Mouse (Mus musculus) embryonic facial prominence, embryonic 11.5 days (tissue): Measurements from ENCODE around the gene Kif28. TPM values are rescaled to one million over a fixed set of nuclear protein-coding genes. Genes with fewer than 3 reads are reported as not detected.
"Not testable (repeated sequence)": the region's sequence is repeated elsewhere in the genome, so short reads cannot be mapped to it uniquely, and the experiment has no call there.

Experiments used
- ATAC-seq: fragments of 200-750 bp; cut with Nextera tagmentation; replicated peaks from 2 replicates; pipeline ENCODE4 v1.8.0; 2017; ENCODE audit warnings: low read depth; ENCODE audit not compliant: insufficient number of reproducible peaks, low FRiP score, low TSS enrichment
- DNase-seq: peaks from one replicate; pipeline ENCODE4 v3.0.0-alpha.2; 2015; ENCODE audit warnings: low spot score
- H3K27ac ChIP-seq: fragments of 300-500 bp; sonication (generic); replicated peaks from 2 replicates; pipeline ENCODE4 v1.5.1; 2014; ENCODE audit warnings: mild to moderate bottlenecking, low read depth, low read length, control low read depth
- H3K27me3 ChIP-seq: fragments of 300-500 bp; sonication (generic); 2 replicates; pipeline ENCODE4 v1.6.1; 2014; ENCODE audit warnings: mild to moderate bottlenecking, low read length, moderate library complexity, mixed read lengths; ENCODE audit not compliant: control insufficient read depth, insufficient read depth
- H3K36me3 ChIP-seq: fragments of 300-500 bp; sonication (generic); replicated peaks from 2 replicates; pipeline ENCODE4 v1.6.1; 2014; ENCODE audit warnings: low read depth, mild to moderate bottlenecking, low read length, moderate library complexity, mixed read lengths; ENCODE audit not compliant: control insufficient read depth, insufficient read depth
- H3K4me1 ChIP-seq: fragments of 300-500 bp; sonication (generic); 2 replicates; pipeline ENCODE4 v1.6.1; 2014; ENCODE audit warnings: low read length, mixed read lengths; ENCODE audit not compliant: control insufficient read depth, insufficient read depth
- H3K4me2 ChIP-seq: fragments of 300-500 bp; sonication (generic); 2 replicates; pipeline ENCODE4 v1.6.1; 2014; ENCODE audit warnings: low read depth, mild to moderate bottlenecking, control low read depth, low read length, moderate library complexity
- H3K4me3 ChIP-seq: fragments of 300-500 bp; sonication (generic); 2 replicates; pipeline ENCODE4 v1.5.1; 2014; ENCODE audit warnings: low read depth, low read length, control low read depth
- H3K9ac ChIP-seq: fragments of 300-500 bp; sonication (generic); replicated peaks from 2 replicates; pipeline ENCODE4 v1.6.1; 2014; ENCODE audit warnings: mild to moderate bottlenecking, control low read depth, low read length
- H3K9me3 ChIP-seq: fragments of 300-500 bp; sonication (generic); replicated peaks from 2 replicates; pipeline ENCODE4 v1.6.1; 2016; ENCODE audit warnings: mild to moderate bottlenecking, low read length, inconsistent platforms, mixed read lengths; ENCODE audit not compliant: control insufficient read depth
- WGBS: fragments of 180-500 bp; shearing (Covaris S2); extraction: QIAGEN DNeasy Blood & Tissue Kit; methylation state at CpG from one replicate; pipeline ENCODE4 v1.1.7; 2014; 5-methylcytosine and 5-hydroxymethylcytosine counted together
- polyA plus RNA-seq: library from polyadenylated mRNA; unstranded; fragments of >200 nt; fragmentation: Nextera tagmentation; extraction: Ambion mirVana; gene quantifications from 2 replicates; pipeline ENCODE4 v1.2.1, GENCODE M21; 2014

Kif28 gene
- polyA plus RNA-seq, 1 experiment from 2014 or later = not detected

DNA sequence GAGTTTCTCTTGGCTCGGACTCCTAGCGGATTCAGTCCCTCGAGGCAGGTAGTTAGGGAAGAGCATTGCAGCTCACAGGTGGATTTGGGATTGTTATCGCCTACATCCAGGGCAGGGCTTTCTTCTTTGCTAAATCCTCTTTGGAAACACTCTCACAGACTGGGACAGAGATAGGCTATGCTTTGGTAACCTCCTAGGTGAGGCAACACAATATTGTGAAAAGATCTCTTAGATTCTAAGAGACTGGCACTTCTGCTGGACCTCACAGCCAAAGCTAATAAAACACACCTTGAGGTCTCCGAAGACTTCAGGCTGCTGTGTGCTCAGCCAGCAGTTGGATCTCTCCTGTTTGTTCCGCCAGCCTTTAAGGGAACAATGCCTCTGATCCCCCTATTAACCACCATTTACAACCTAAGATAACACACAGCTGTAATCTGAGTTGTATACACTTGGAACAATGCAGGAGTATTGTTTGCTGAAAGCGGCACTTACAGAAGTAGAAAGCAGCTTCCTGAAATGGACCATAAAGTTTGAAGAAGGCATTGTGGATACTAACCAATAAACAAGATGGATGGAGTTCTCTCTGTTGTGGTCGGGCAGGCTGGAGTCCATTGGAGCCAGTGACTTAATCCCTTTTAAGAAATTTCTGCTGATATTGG is 22.1 kb downstream of the Kif28 start:
- Histone ChIP-seq H3K4me2 (no peak overlapping the region), H3K27me3 (no peaks in the 10 kb centered on the region), H3K36me3 (no peaks in the 10 kb centered on the region), H3K9me3 (no peaks in the 10 kb centered on the region), H3K4me1 (no peaks in the 10 kb centered on the region), H3K9ac (no peak overlapping the region), H3K27ac (no peak overlapping the region), H3K4me3 (no peak overlapping the region)
- DNase-seq = no peak
- ATAC-seq = no peak
- 77% methylated on average over 8 of the region's 8 CpGs for WGBS

DNA sequence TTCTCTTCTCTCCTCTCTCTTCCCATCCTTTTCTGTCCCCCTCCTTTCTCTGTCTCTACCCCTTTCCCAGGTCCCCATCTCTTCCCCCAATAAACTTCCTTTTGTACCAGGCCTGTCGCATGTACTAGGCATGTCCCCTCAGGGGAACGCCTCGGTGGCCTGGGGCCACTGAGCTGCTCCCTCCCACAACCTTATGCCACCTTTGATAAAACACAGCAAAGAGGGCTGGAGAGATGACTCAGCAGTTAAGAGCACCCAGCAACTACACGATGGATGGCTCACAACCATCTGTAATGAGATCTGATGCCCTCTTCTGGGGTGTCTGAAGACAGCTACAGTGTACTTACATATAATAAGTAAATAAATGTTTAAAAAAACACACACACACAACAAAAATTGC is 29.3 kb downstream of the Kif28 start:
- Histone ChIP-seq H3K27ac (no peak overlapping the region), H3K9ac (no peak overlapping the region), H3K4me3 (no peak overlapping the region), H3K27me3 (no peaks in the 10 kb centered on the region), H3K9me3 (no peaks in the 10 kb centered on the region), H3K4me2 (no peak overlapping the region), H3K4me1 (no peaks in the 10 kb centered on the region), H3K36me3 (no peaks in the 10 kb centered on the region)
- ATAC-seq (no peak), DNase-seq (no peak)
- WGBS = 97% methylated on average over 4 of the region's 4 CpGs

DNA sequence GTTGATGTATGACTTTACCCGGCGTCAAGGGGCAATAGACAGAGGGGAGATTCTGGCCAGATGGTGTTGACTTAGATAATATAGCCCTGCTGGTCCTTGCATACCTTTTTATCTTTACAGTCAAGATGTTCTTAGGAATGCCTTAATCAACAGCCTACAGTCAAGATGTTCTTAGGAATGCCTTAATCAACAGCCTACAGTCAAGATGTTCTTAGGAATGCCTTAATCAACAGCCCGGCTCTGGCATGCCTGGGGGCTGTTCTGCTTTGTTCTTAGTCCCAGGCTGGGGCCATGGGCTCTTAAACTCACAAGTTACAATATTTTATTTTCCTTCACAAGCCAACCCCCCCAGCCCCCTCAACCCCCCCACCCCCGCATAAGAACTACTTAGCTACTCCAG is 29.8 kb downstream of the Kif28 start:
- DNase-seq, H3K4me3 ChIP-seq, H3K9me3 ChIP-seq, ATAC-seq, H3K27me3 ChIP-seq, H3K36me3 ChIP-seq, H3K4me1 ChIP-seq, H3K9ac ChIP-seq, H3K27ac ChIP-seq, H3K4me2 ChIP-seq: not testable (repeated sequence)
- 91% methylated on average over 4 of the region's 4 CpGs for whole genome bisulfite sequencing

DNA sequence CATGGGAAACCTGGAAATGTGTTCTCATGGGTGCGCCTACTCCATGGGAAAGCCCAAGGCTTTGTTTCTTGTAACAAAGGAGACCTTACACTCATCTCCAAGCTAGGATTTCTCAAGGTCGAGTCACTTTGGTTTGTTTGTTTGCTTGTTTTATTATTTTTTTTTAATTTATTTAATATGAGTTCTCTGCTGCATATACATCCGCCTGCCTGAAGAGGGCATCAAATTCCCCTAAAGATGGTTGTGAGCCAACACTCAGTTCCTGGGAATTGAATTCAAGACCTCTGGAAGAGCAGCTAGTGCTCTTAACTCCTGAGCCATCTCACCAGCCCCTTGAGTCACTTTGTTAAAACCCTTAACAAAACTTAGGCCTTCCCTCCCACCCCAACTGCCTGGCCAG is 31.7 kb downstream of the Kif28 start:
- no peak overlapping the region for H3K27ac ChIP-seq
- no peaks in the 10 kb centered on the region for H3K27me3 ChIP-seq
- 93% methylated on average over 3 of the region's 3 CpGs for WGBS
- no peaks in the 10 kb centered on the region for H3K9me3 ChIP-seq
- DNase-seq = no peak
- no peak for ATAC-seq
- H3K4me1 ChIP-seq = no peaks in the 10 kb centered on the region
- H3K36me3 ChIP-seq = no peaks in the 10 kb centered on the region
- no peak overlapping the region for H3K9ac ChIP-seq
- H3K4me2 ChIP-seq = no peak overlapping the region
- no peak overlapping the region for H3K4me3 ChIP-seq

DNA sequence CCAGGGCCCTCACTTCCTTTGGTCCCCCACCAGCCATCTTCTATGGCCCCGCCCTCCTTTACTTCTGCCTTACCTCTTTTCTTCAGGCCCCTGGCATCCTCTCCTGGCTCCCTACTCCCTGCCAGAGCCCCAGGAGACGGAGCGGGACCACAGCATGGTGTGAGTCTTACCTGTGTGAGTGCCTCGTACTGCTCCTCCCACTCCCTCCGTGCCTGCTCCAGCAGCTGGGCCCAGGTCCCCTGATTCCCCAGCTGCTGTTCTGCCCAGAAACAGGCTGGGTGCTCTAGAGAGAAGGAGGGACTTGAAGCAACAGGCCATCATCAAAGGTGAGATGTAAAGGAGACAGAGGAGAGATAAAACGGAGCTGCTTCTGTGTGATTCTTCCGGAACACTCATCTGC is 32.4 kb downstream of the Kif28 start:
- Histone ChIP-seq H3K9ac (no peak overlapping the region), H3K27me3 (no peaks in the 10 kb centered on the region), H3K36me3 (no peaks in the 10 kb centered on the region), H3K9me3 (no peaks in the 10 kb centered on the region), H3K4me2 (no peak overlapping the region), H3K4me3 (no peak overlapping the region), H3K4me1 (no peaks in the 10 kb centered on the region), H3K27ac (no peak overlapping the region)
- WGBS = 89% methylated on average over 7 of the region's 7 CpGs
- DNase-seq (no peak), ATAC-seq (no peak)

DNA sequence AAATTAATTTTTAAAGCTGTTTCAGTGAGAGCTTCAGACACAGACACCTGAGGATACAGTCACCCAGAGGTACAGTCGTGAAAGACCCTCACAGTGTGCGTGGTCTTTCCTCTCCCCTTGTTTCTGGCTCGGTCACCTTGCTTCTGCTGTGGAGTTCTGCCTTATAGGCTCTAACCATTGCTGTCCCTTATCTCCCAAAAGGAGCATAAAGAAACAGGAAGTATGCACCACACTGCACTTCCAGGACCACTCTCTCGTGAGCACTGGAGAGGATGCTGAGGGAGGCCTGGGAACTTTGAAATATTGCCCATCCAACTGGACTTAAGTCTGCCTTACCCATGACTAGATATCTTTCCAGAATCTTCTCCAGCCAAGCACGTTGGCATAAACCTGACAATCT is 34.3 kb downstream of the Kif28 start:
- no peak for DNase-seq
- Histone ChIP-seq H3K27ac (no peak overlapping the region), H3K4me2 (no peak overlapping the region), H3K27me3 (no peaks in the 10 kb centered on the region), H3K36me3 (no peaks in the 10 kb centered on the region), H3K9ac (no peak overlapping the region), H3K4me1 (no peaks in the 10 kb centered on the region), H3K9me3 (no peaks in the 10 kb centered on the region), H3K4me3 (no peak overlapping the region)
- 88% methylated on average over 5 of the region's 5 CpGs for WGBS
- ATAC-seq = no peak

DNA sequence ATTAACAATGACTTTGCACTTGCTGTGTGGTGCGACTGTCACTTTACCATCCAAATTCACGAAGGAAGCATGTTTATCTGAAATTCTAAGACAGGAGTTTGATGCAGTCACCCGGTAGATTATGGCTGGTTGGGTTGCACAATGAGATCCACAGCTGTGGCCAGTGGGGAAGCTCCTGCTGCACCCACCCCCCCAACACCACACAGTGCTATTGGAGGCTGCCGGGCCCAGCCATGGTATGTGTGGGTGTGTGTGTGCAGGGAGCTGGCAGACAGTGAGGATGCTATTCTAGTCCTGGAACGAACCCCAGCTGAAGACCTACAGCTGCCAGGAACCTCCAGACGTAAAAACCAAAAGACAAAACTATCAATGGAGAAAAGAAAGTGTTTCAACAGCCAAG is 35.7 kb downstream of the Kif28 start:
- Histone ChIP-seq H3K4me1 (no peaks in the 10 kb centered on the region), H3K27ac (no peak overlapping the region), H3K4me2 (no peak overlapping the region), H3K9me3 (no peaks in the 10 kb centered on the region), H3K4me3 (no peak overlapping the region), H3K36me3 (no peaks in the 10 kb centered on the region), H3K27me3 (no peaks in the 10 kb centered on the region), H3K9ac (no peak overlapping the region)
- 80% methylated on average over 6 of the region's 6 CpGs for WGBS
- DNase-seq (no peak), ATAC-seq (no peak)

DNA sequence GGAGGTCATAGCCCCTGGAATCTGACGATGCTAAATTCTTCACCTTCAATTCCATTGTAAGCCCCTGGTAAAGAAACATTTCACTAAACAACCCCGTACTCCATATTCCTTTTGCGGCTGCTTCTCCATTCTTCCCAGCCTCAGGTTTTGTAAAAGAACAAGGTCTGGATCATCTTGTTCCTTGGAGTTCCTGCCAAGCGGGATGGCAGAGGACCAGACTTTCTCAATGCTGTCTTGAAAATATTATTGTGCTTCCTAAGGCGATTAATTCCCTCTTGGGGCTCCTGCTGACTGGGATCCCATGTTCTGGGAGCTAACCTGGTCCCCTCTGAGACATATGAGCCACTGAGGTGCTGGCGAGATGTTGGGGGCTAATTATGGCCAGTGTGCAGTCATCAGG is 39.9 kb downstream of the Kif28 start:
- Histone ChIP-seq H3K36me3 (no peaks in the 10 kb centered on the region), H3K27me3 (no peaks in the 10 kb centered on the region), H3K9ac (no peak overlapping the region), H3K4me3 (no peak overlapping the region), H3K4me1 (no peaks in the 10 kb centered on the region), H3K9me3 (no peaks in the 10 kb centered on the region), H3K27ac (no peak overlapping the region), H3K4me2 (no peak overlapping the region)
- DNase-seq = no peak
- ATAC-seq = no peak
- 89% methylated on average over 6 of the region's 6 CpGs for WGBS
